Mouse (Mus musculus): ENCODE data around the gene Usp12. TPM values are rescaled to one million over a fixed set of nuclear protein-coding genes. Genes with fewer than 3 reads are reported as not detected.

Gene Usp12
- polyA plus RNA-seq, 1 experiment from 2014 or later = 11.1 TPM

DNA sequence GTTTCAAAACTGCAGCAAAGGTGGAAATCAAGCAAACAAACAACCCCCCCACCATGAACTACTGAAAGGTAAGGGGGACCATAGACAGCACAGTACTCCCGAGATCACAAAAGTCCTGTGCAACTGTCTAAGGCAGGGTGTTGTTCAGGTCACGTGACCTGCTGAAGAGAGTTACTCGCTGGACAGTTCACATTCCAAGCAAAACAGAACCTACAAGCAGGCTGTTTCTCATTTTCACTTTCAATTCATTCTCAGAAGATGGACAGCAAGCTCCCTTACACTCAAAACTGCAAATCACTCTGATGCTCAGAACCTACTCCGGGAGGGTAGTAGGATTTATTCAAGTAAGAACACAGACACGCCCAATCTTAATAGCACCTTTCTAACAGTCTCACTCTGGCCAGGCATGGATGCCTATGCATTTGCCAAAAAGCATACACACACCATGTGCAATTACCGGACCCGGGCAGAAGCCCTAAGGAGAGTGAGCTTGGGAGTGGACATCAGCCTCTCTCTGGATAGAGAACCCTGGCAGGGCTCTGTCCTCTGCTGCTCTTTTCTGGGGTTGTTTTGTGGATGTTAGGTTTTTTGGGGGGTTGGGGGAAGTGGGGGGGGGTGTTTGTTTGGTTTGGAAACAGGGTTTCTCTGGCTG lies 2.5 kb downstream of the Usp12 start:
- no peak for DNase-seq (ENCODE audit: low spot score)
- peaks cover 41% of the 10 kb centered on the region for H3K4me1 ChIP-seq (replicated peaks; ENCODE audit: control insufficient read depth, insufficient read depth, low read length)
- H3K27ac ChIP-seq (ENCODE audit: low read depth, low read length) = no peak overlapping the region
- H3K9me3 ChIP-seq (ENCODE audit: control insufficient read depth, low read length) = no peaks in the 10 kb centered on the region
- no peaks in the 10 kb centered on the region for H3K36me3 ChIP-seq (ENCODE audit: control insufficient read depth, insufficient read depth, low read length)
- ATAC-seq (replicated peaks; ENCODE audit: low FRiP score) = no peak
- peak overlapping the region; percentile 90 for H3K4me2 ChIP-seq
- H3K9ac ChIP-seq (ENCODE audit: low read depth, low read length) = no peak overlapping the region
- H3K27me3 ChIP-seq (replicated peaks; ENCODE audit: control insufficient read depth, insufficient read depth, low read length) = no peaks in the 10 kb centered on the region
- no peak overlapping the region for H3K4me3 ChIP-seq (ENCODE audit: low read depth, low read length)
- WGBS = 62% methylated on average over 7 of the region's 7 CpGs

DNA sequence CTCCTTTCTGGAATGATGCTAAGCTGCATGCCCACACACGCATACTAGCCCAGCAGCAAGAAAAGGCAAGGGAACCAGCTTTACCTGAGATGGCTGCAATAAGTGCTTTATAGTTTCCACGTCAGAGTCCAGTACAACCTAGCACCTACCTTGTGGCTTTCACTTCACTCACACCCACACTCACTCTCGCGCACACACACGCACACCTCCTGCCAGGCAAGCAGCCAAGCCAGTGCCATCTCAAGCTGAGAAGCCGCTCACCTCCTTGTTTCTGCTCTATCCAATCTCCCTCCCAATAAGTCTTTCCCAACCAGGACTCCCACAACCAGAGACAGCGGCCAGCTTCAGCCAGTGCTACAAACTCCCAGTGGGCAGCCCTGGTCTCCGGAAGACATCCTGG lies 3.9 kb downstream of the Usp12 start:
- no peak overlapping the region for H3K9ac ChIP-seq (ENCODE audit: low read depth, low read length)
- 86% methylated on average over 8 of the region's 8 CpGs for WGBS
- no peaks in the 10 kb centered on the region for H3K9me3 ChIP-seq (ENCODE audit: control insufficient read depth, low read length)
- DNase-seq (ENCODE audit: low spot score) (no peak), ATAC-seq (replicated peaks; ENCODE audit: low FRiP score) (no peak)
- no peaks in the 10 kb centered on the region for H3K27me3 ChIP-seq (replicated peaks; ENCODE audit: control insufficient read depth, insufficient read depth, low read length)
- H3K4me2 ChIP-seq = no peak overlapping the region
- H3K4me3 ChIP-seq (ENCODE audit: low read depth, low read length) = no peak overlapping the region
- peaks cover 41% of the 10 kb centered on the region for H3K4me1 ChIP-seq (replicated peaks; ENCODE audit: control insufficient read depth, insufficient read depth, low read length)
- no peak overlapping the region for H3K27ac ChIP-seq (ENCODE audit: low read depth, low read length)
- no peaks in the 10 kb centered on the region for H3K36me3 ChIP-seq (ENCODE audit: control insufficient read depth, insufficient read depth, low read length)

DNA sequence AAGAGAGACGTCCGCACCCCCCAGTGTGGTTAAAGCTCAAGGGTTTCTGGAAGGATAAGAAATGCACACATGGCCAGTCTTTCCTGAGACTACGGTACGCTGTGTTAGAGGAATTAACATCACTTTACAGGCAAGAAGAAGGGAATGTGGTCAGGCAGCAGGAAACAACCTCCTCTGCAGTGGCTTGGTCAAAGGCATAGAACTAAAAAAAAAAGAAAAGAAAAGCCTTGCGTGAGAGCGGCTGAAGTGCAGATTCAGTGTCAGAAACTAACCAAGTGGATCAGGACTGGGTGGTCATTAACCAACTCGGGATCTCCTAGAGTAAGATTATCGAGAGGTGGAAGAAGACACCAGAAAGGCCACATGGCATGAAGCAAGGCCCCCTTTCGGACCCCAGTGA lies 5.4 kb downstream of the Usp12 start:
- Histone ChIP-seq H3K4me2 (peak overlapping the region; percentile 5; the same call in 1 of the 2 replicates), H3K27me3 (replicated peaks; ENCODE audit: control insufficient read depth, insufficient read depth, low read length) (no peaks in the 10 kb centered on the region), H3K27ac (ENCODE audit: low read depth, low read length) (no peak overlapping the region), H3K9ac (ENCODE audit: low read depth, low read length) (no peak overlapping the region), H3K36me3 (ENCODE audit: control insufficient read depth, insufficient read depth, low read length) (no peaks in the 10 kb centered on the region), H3K4me1 (replicated peaks; ENCODE audit: control insufficient read depth, insufficient read depth, low read length) (peaks cover 45% of the 10 kb centered on the region), H3K9me3 (ENCODE audit: control insufficient read depth, low read length) (no peaks in the 10 kb centered on the region), H3K4me3 (ENCODE audit: low read depth, low read length) (no peak overlapping the region)
- no peak for DNase-seq (ENCODE audit: low spot score)
- WGBS = 53% methylated on average over 9 of the region's 9 CpGs
- ATAC-seq (replicated peaks; ENCODE audit: low FRiP score) = no peak

DNA sequence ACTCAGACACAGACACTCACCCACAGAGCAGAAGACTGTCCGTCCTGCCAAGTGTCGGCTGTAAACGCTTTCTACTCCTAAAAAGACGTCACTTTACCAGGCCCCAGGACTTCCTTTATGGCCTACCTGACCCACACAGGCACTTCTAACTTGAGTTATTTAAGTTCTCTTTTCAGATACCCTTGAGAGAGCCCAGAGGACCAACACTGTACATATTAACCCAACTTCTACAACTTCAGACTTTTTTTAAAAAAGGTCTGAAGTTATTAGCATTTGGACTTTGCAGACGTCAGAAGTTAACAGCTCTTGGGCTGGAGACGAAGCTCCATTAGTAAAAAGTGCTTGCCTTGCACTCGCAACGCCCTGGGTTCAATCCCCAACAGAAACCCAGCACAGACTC lies 8.7 kb downstream of the Usp12 start:
- Histone ChIP-seq H3K27ac (ENCODE audit: low read depth, low read length) (no peak overlapping the region), H3K4me2 (no peak overlapping the region), H3K4me1 (replicated peaks; ENCODE audit: control insufficient read depth, insufficient read depth, low read length) (peaks cover 44% of the 10 kb centered on the region), H3K9me3 (ENCODE audit: control insufficient read depth, low read length) (no peaks in the 10 kb centered on the region), H3K27me3 (replicated peaks; ENCODE audit: control insufficient read depth, insufficient read depth, low read length) (no peaks in the 10 kb centered on the region), H3K9ac (ENCODE audit: low read depth, low read length) (no peak overlapping the region), H3K4me3 (ENCODE audit: low read depth, low read length) (no peak overlapping the region), H3K36me3 (ENCODE audit: control insufficient read depth, insufficient read depth, low read length) (no peaks in the 10 kb centered on the region; the same call in 1 of the 2 replicates)
- WGBS = 75% methylated on average over 8 of the region's 8 CpGs
- ATAC-seq (replicated peaks; ENCODE audit: low FRiP score) = no peak
- DNase-seq (ENCODE audit: low spot score) = no peak

DNA sequence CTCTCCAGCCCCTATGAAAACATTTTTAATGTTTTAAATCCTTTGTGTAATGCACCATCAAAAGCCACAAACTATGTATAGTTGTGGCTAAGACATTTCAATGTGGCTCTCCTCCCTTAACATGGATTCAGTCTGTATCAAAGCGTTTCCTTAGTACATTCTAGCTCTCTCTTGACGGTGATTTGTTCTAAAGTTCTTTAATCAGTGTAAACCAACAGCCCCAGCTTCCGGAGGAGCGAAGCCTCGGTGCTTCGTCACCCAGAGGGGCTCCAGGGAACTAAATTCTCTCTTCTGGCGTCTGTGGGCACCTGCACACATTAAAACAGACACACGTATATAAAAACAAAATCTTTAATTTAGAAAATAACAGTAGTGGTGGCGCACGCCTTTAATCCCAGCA lies 10.9 kb downstream of the Usp12 start:
- Histone ChIP-seq H3K4me1 (replicated peaks; ENCODE audit: control insufficient read depth, insufficient read depth, low read length) (peaks cover 35% of the 10 kb centered on the region), H3K27me3 (replicated peaks; ENCODE audit: control insufficient read depth, insufficient read depth, low read length) (no peaks in the 10 kb centered on the region), H3K4me3 (ENCODE audit: low read depth, low read length) (no peak overlapping the region), H3K4me2 (no peak overlapping the region), H3K9ac (ENCODE audit: low read depth, low read length) (no peak overlapping the region), H3K9me3 (ENCODE audit: control insufficient read depth, low read length) (no peaks in the 10 kb centered on the region), H3K27ac (ENCODE audit: low read depth, low read length) (no peak overlapping the region), H3K36me3 (ENCODE audit: control insufficient read depth, insufficient read depth, low read length) (no peaks in the 10 kb centered on the region; the same call in 1 of the 2 replicates)
- DNase-seq (ENCODE audit: low spot score) = no peak
- ATAC-seq (replicated peaks; ENCODE audit: low FRiP score) = no peak
- 86% methylated on average over 10 of the region's 10 CpGs for WGBS

DNA sequence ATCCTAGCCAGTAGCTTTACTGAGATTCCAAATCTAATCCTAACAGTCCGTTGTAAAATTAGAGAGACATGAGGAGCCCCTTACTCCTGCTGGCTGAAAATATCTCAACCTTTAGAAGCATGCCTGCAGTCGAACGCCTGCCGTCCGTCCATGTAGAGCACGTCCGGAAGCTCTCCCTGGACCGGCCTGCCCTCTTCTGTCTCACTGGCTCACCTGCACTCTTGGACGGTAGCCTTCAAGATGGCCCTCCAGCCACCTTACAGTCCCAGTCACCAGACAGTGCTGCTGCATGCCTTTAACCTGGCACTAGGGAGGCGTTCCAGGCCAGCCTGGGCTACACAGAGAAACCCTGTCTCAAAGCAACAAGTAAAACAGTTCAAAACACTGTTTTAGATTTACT lies 11.5 kb downstream of the Usp12 start:
- H3K9ac ChIP-seq (ENCODE audit: low read depth, low read length) = no peak overlapping the region
- no peaks in the 10 kb centered on the region for H3K9me3 ChIP-seq (ENCODE audit: control insufficient read depth, low read length)
- H3K27me3 ChIP-seq (replicated peaks; ENCODE audit: control insufficient read depth, insufficient read depth, low read length) = no peaks in the 10 kb centered on the region
- DNase-seq (ENCODE audit: low spot score) (no peak), ATAC-seq (replicated peaks; ENCODE audit: low FRiP score) (no peak)
- no peak overlapping the region for H3K4me2 ChIP-seq
- WGBS = 83% methylated on average over 10 of the region's 10 CpGs
- H3K4me3 ChIP-seq (ENCODE audit: low read depth, low read length) = no peak overlapping the region
- peaks cover 32% of the 10 kb centered on the region for H3K4me1 ChIP-seq (replicated peaks; ENCODE audit: control insufficient read depth, insufficient read depth, low read length)
- H3K27ac ChIP-seq (ENCODE audit: low read depth, low read length) = no peak overlapping the region
- no peaks in the 10 kb centered on the region; the same call in 1 of the 2 replicates for H3K36me3 ChIP-seq (ENCODE audit: control insufficient read depth, insufficient read depth, low read length)

DNA sequence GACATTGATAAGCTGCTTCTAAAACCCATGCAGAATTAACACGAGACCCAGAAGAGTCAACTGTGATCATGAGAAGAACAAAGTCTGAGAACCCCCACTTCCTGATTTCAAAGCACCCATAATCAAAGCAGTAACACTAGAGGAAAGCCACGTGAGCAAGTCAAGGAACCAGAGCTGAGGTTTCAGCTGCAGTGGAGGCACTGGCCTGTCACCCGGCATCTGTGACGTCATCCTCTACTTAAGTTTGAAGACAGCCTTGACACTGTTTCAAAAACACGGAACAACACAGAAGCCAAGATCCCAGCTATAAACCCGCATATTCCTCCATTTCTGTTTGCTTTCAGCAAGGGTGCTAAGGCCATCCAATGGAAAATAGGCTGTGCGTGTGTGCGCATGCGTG lies 13.1 kb downstream of the Usp12 start:
- no peaks in the 10 kb centered on the region; the same call in 1 of the 2 replicates for H3K36me3 ChIP-seq (ENCODE audit: control insufficient read depth, insufficient read depth, low read length)
- 57% methylated on average over 9 of the region's 9 CpGs for WGBS
- H3K4me3 ChIP-seq (ENCODE audit: low read depth, low read length) = no peak overlapping the region
- peaks cover 35% of the 10 kb centered on the region for H3K4me1 ChIP-seq (replicated peaks; ENCODE audit: control insufficient read depth, insufficient read depth, low read length)
- H3K27me3 ChIP-seq (replicated peaks; ENCODE audit: control insufficient read depth, insufficient read depth, low read length) = no peaks in the 10 kb centered on the region
- H3K9me3 ChIP-seq (ENCODE audit: control insufficient read depth, low read length) = no peaks in the 10 kb centered on the region
- H3K9ac ChIP-seq (ENCODE audit: low read depth, low read length) = no peak overlapping the region
- H3K4me2 ChIP-seq = no peak overlapping the region
- DNase-seq (ENCODE audit: low spot score) (no peak), ATAC-seq (replicated peaks; ENCODE audit: low FRiP score) (no peak)
- H3K27ac ChIP-seq (ENCODE audit: low read depth, low read length) = no peak overlapping the region

DNA sequence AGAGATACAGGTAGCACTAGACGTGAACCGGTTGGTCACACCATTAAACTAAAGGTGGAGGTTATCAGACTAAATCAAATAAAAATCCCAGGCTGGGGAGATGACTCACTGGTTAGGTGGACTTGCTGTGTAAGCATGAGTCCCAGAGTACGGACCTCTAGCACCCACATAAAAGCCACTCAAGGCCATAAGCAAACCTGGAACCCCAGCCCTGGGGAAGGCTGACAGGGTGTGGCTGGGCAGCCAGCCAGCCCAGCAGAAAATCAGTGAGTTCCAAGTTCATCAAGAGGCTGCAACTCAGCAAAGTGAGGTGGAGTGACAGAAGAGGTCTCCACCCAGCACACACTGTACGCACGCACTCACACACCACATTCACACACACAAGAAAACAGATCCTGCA lies 14.9 kb downstream of the Usp12 start:
- Histone ChIP-seq H3K4me3 (ENCODE audit: low read depth, low read length) (no peak overlapping the region), H3K36me3 (ENCODE audit: control insufficient read depth, insufficient read depth, low read length) (no peaks in the 10 kb centered on the region; the same call in 1 of the 2 replicates), H3K27ac (ENCODE audit: low read depth, low read length) (no peak overlapping the region), H3K4me1 (replicated peaks; ENCODE audit: control insufficient read depth, insufficient read depth, low read length) (peaks cover 35% of the 10 kb centered on the region), H3K27me3 (replicated peaks; ENCODE audit: control insufficient read depth, insufficient read depth, low read length) (no peaks in the 10 kb centered on the region), H3K4me2 (no peak overlapping the region), H3K9ac (ENCODE audit: low read depth, low read length) (no peak overlapping the region), H3K9me3 (ENCODE audit: control insufficient read depth, low read length) (no peaks in the 10 kb centered on the region)
- DNase-seq (ENCODE audit: low spot score) (no peak), ATAC-seq (replicated peaks; ENCODE audit: low FRiP score) (0 out of 2 replicates have a peak, but pooled peaks have one; percentile 16)
- 73% methylated on average over 5 of the region's 5 CpGs for WGBS

DNA sequence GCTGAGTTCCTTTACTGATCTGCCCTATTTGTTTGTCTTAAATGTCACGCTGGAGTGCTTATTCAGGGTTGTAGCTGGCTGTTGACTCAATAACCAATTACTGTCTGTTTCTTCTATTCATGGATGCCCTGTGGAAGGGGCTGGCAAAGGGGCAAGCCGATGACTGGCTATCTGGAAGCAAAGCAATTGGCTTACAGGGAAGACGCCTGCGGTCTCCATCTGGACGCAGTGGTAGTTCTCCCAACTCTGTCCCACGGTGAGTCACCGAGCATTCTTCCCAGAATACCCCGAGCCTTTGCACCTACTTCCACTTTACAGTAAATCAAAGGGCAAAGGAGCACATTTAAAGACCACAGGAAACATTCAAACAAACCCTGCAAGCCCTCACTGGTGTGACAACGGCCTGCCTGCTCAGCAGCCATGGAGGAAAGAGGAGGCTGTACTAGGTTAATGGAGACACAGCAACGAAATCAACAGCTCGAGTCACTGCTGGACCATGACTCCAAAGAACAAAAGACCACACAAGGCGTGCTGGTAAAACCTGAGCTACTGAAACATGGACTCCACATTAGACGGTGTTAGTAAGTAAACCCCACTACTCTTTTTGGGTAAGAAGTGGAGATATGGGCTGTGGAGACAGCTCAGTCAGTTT lies 17.7 kb downstream of the Usp12 start:
- H3K27me3 ChIP-seq (replicated peaks; ENCODE audit: control insufficient read depth, insufficient read depth, low read length) = no peaks in the 10 kb centered on the region
- WGBS = 76% methylated on average over 13 of the region's 13 CpGs
- H3K4me3 ChIP-seq (ENCODE audit: low read depth, low read length) = no peak overlapping the region
- no peak overlapping the region for H3K4me2 ChIP-seq
- H3K4me1 ChIP-seq (replicated peaks; ENCODE audit: control insufficient read depth, insufficient read depth, low read length) = peaks cover 21% of the 10 kb centered on the region
- H3K9ac ChIP-seq (ENCODE audit: low read depth, low read length) = no peak overlapping the region
- no peak for DNase-seq (ENCODE audit: low spot score)
- H3K27ac ChIP-seq (ENCODE audit: low read depth, low read length) = no peak overlapping the region
- no peak for ATAC-seq (replicated peaks; ENCODE audit: low FRiP score)
- H3K36me3 ChIP-seq (ENCODE audit: control insufficient read depth, insufficient read depth, low read length) = 0 out of 2 replicates have a peak, but pooled peaks cover 2% of the 10 kb centered on the region
- H3K9me3 ChIP-seq (ENCODE audit: control insufficient read depth, low read length) = no peaks in the 10 kb centered on the region
